Mouse (Mus musculus) retina, adult 2 months (tissue): ENCODE measurements at regions not wholly inside any gene's neighbourhood (a gene's known extent, or its start where the extent isn't known, plus 50 kb on each side); places are given as distances from the start of the nearest gene placed in this dataset.

Experiments used
- DNase-seq: peaks from one replicate; pipeline ENCODE4 v3.0.0-alpha.2; 2012; ENCODE audit warnings: low read depth, low spot score

GRCm38 (mm10) chr12:35317046-35317445 is 217.8 kb downstream of the Ahr start:
- no peak for DNase-seq

DNA sequence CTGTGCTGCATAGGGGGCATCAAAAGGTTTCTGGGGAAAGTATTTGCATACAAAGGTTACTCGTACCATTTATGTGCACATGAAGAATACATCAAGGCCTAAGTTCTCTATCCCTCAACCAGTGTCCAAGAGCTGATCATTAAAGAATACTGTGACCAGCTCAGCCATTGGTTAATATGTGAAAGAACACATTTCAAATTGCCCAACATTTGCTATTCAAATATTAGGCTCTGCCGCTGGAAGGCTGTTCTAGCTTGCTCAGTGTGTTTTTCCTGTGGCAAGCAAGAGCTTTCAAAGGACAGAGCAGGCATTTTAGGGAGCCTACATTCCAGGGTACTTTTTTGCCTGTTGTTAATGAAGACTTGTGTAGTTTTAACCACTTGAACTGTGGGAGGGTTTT is 220.8 kb downstream of the Ahr start:
- no peak for DNase-seq

- peak; percentile 23 for DNase-seq
Measured at GRCm38 (mm10) chr12:35313191-35313925, 221.5 kb downstream of the Ahr start.

- peak; percentile 16 for DNase-seq
Measured at GRCm38 (mm10) chr12:35308537-35308936, 226.3 kb downstream of the Ahr start.

DNA sequence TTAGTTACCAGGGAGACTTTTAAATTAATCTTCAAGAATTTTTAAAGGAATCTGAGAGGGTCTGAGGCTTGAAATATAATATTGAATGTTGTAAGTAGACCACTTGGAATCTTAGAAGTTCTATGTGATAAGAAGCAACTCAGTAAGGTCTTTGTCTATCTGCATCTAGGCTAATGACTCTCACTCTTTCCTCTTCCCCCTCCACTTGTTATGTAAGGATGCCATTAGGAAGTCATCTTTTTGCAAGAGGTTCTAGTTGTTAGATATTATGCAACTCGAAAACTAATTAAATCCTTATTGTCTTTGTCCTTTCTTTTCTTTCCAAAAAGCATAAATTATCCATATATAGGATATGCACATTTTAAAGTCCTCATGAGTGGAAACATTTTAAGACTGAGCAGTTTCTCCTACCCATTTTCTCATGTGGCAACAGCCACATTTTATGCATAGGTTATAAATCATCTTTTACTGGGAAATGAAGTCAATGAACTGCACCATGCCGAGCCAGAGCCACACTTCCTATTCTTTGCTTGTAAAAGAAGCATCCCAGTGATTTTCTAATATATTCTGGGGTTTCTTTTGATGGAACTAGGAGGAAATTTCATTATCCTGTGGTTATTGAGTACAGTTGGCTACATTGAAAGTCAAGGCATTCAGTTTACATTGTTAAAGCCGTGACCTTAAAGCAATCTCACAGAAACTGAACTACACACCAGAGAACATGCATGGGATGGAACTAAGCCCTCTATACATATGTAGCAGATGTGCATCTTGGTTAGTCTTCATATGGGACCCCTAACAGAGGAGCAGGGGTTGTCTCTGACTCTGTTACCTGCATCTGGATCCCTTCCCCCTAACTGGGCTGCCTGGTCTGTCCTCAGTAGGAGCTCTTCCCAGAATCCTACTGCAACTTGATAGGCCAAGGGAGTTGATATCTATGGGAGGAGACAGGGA is 230.8 kb downstream of the Ahr start:
- no peak for DNase-seq

- no peak for DNase-seq
Measured at GRCm38 (mm10) chr12:35303188-35303587, 231.7 kb downstream of the Ahr start.

GRCm38 (mm10) chr12:35294668-35295067 is 240.2 kb downstream of the Ahr start:
- no peak for DNase-seq

DNA sequence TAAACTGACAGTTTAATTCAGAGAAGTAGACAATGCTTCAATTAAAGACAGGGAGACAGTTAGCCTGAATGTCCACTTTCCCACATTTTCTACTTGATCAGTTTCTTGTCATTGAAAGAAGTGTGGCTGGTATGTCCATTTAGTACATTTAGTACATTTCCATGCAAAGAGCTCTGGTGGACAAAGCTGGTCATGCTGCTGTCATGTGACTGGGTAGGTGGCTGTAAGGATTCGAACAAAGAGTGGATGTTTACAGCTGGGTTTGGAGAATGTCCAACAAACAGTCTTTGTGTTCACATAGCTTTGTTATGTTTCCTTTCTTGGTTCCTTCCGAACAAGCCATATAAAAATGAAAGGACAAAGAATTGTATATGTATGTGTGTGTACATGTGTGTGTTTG is 241.3 kb downstream of the Ahr start:
- DNase-seq: no peak

- DNase-seq: no peak
Measured at GRCm38 (mm10) chr12:35291941-35292341, 242.9 kb downstream of the Ahr start.

DNA sequence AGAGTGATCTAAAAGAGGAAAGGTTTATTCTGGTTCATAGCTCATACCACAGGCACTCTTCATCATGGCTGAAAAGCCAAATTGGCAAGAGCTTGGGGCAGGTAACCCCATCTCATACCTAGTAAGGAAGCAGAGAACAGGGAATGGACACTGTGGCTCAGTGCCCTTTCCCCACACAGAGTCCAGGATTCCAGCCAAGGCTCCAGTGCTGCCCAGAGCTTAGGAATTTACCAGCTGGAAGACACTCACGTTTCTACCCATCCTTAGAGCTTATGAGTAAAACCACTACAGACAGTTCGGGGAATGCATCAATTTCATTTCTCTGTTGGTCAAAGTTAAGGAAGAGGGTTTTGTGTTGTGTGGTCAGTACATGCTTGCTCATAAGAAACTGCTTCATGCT is 241.0 kb downstream of the Snx13 start:
- no peak for DNase-seq

GRCm38 (mm10) chr12:35287570-35287969 is 240.6 kb downstream of the Snx13 start:
- DNase-seq: no peak

- no peak for DNase-seq
Measured at GRCm38 (mm10) chr12:35286974-35287553, 240.1 kb downstream of the Snx13 start.

- no peak for DNase-seq
Measured at GRCm38 (mm10) chr12:35284345-35284744, 237.4 kb downstream of the Snx13 start.

DNA sequence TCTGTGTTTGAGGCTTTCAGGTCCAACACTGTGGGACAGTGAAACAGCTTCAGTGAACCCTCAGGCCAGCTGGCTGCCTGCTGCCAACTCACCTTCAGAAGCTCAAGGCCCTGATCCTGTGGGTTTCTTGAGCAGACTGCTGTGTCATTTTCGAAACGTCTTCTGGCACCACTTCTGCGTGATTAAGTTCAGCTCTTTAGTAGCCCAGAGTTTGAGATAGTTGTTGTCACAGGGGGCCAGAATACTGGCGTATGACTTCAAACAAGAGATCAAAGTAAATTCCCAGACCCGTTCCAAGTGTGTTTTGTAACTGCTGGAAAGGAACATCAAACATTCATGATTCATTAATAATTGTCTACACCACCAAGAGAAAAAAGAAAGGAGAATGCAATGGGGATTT is 236.9 kb downstream of the Snx13 start:
- no peak for DNase-seq

DNA sequence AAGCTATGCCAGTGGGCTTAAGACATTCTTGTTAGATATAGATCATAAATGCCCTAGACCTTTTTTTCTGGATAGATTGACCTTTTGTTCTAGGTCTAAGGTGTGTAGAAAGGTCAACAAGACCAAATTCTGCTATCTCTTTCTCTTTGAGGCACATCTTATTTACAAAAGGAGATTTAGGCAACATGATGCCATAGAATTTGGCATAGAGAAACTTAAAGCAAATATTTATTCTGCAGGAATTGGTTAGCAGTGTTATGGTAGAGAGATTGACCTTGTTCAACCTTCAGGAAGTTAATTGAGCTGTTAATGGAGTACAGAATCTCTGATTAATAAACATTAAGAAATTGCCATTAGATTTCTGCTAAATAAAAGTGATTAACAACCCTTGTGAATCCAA is 236.4 kb downstream of the Snx13 start:
- DNase-seq: no peak

- no peak for DNase-seq
Measured at GRCm38 (mm10) chr12:35269465-35269864, 222.5 kb downstream of the Snx13 start.

DNA sequence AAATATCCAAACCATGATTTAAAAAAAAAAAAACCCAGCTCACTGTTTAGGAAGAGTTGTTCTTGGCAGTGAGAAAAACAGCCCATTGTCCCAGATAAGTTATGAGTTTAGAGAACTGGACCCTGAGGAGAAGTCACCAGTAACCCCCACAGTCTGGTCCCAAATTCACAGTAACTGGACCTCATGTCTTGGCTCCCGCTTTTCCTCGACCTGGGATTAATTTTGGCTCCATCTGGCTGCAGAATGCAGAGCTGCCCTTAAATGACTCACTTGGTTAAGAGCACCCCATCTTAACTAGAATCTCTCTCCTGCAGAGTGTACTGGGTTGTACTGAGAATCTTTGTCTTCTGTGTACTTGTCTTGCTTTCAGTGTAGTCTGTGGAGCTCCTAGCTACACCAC is 221.0 kb downstream of the Snx13 start:
- no peak for DNase-seq

DNA sequence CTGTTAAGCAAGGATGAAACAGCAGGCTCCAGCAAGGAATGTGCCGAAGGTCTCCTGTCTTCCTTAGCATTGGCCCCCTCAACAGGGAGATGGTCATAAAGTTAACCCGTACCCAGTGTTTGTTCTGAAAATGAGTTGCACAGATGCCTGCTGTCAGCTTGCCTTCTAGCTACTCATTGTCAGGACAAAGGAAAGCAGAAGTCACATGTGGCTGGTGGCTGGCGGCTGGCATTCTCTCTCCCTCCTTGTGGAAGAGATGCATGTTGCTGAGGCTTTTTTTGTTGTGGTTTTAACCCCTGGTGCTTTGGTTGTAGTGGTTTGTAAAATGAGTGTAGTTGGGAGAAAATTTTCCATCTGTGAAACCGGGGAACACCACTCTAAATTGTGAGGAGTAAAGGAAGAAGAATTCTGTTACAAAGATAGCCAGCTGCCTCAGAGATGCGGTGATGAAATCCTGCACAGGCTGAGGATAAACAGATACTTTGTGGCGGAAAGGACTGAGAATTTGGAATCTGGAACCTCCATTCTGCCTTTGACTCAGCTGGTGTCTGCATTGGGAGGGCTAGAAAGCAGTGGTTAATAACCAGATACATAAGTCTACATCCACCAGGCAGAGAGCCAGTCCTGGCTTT is 220.2 kb downstream of the Snx13 start:
- DNase-seq: no peak

- DNase-seq: no peak
Measured at GRCm38 (mm10) chr12:35259781-35260180, 212.8 kb downstream of the Snx13 start.

- no peak for DNase-seq
Measured at GRCm38 (mm10) chr12:35255723-35256401, 208.9 kb downstream of the Snx13 start.

DNA sequence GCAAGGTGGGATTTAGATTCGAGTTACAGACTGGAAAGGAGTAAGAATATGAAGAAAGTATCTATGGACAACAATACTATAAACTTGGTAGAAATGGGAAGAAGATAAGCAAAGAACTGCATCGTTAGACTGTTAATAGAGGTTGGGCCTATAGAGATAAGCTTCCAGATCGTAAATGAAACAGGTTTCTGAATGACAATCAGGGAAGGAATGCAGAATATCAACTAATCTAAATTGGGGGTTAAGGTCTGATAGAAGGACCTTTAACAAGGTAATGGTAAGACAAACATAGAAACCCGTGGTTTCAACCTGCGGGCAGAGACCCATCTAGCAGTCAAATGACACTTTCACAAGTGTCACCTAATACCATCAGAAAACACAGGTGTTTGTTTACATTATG is 201.5 kb downstream of the Snx13 start:
- DNase-seq: no peak
